Mouse (Mus musculus) forelimb bud, embryonic 11.5 days (tissue): ENCODE measurements around the gene Faim.

Experiments used
- DNase-seq: peaks from one replicate; pipeline ENCODE4 v3.0.0-alpha.2; 2012; ENCODE audit warnings: low read depth, low spot score

Faim gene

GRCm38 (mm10) chr9:98974898-98975297 lies 11.3 kb upstream of the Faim start:
- no peak for DNase-seq

DNA sequence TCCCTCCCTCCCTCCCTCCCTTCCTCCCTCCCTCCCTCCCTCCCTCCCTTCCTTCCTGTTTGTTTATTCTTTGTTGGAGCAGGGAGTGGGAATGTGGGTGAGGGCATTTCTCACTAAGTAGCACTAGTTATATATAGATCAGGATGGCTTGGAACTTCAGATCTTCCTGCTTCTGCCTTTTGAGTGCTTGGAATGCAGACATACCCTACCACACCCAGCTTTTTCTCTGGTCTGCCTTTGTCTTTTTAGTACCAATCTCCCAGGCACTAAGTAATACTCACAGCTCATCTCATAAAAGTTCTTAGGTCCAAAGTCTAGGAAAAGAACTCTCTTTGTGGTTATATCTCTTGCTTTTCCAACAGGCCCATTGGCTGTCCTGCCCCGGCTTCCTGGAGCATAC lies 10.1 kb upstream of the Faim start:
- no peak for DNase-seq

DNA sequence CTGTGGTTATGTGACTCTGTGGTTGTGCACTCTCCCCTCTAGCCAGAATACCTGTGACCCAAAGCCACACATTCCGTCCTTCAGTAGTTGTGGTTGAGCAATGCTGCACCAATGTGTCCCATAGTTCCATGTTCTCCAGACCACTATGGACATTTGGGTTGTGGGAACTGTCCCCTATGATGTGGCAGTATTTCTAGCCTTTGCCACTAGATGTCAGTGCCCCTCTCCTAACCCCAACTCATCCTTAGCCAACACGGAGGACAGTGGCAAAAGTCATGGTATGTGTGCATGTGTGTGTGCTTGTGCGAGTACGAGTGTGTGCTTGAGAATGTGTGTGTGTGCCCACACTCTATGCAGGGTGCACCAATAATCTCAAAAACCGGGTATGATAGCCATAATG lies 9.7 kb upstream of the Faim start:
- no peak for DNase-seq

GRCm38 (mm10) chr9:98979431-98980416 lies 6.4 kb upstream of the Faim start:
- DNase-seq = peak; percentile 92

GRCm38 (mm10) chr9:98986476-98987096 lies 413 bp downstream of the Faim start:
- DNase-seq = no peak

DNA sequence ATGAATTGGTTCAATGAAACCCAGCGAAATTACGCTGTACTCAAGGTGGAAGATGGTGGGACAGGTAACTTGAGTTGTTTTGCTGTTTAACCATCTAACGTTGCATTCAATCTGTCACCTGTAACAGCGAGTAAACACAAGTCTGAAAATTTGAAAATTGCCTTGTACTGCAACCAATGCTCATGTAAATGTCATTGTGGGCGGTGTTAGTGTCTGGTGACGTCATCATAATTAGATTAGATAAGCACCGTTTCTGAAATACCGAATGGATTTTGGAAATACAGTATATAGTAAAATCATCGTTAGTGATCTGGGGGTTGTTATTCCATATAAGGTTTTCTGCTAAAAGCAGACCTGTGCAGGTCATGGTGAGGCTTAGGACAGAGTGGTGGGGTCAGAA lies 958 bp downstream of the Faim start:
- DNase-seq = no peak

DNA sequence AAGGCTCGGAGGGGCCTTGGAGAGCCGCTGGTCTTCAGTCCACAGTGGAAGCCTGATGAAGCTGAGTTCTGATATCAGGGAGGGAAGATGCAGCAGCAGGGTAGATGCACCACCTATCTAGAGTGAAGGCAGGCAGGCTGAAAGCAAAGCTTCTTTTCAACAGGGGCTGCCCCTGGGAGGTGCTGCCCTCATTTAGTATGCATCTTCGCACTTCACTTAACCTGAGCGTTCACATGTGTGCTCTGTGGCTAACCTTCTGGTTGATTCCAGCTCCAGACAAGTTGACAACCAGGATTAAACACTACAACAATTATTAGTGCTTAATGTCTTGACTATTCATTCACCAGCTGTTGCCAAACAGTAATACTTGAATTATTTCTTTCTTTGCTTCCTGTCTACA lies 7.9 kb downstream of the Faim start:
- no peak for DNase-seq

DNA sequence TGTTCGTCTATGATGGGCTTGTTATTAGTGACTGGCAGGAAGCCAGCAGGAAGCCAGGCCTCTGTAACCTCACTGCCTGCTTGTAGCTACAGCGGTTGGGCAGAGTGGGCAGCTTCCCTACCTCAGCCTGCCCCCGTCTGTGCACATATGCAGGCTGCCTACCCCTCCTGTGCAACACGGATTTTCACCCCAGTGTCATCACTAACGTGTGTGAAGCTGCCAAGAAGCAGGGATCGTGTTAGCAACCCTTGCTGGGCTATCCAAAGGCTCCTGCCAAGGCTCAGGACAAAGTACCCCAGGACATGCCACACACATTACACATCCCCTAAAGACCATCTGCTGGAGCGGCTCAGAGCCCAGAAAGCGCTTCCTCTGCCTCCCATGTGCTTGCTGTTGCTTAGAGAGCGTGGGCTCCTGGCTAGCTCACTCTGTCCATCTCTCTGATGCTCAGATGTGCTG lies 13.7 kb downstream of the Faim start:
- DNase-seq = no peak

- no peak for DNase-seq
Measured at GRCm38 (mm10) chr9:99001326-99001725, 15.2 kb downstream of the Faim start.

GRCm38 (mm10) chr9:99009069-99009897 lies 23.1 kb downstream of the Faim start:
- DNase-seq = no peak

GRCm38 (mm10) chr9:99009898-99010199 lies 23.7 kb downstream of the Faim start:
- DNase-seq = no peak

DNA sequence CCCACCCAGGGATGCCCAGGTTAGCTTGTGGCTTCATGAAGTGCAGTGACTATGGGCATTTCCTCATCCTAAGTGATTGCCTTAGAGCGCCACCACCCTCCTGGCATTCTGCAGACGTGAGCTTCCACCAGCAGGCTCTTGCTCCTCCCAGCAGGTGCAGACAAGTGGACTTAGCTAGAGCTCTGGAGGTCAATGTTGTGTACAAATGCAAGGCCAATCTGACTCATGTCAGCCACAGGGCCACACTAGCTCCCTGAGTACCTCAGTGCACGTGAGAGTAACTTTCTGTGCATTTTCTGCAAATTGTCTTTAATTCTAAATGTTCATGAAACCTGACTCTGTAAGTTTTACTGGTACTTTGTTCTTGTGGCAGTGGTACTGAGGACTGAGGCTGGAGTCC lies 30.1 kb downstream of the Faim start:
- DNase-seq = no peak

DNA sequence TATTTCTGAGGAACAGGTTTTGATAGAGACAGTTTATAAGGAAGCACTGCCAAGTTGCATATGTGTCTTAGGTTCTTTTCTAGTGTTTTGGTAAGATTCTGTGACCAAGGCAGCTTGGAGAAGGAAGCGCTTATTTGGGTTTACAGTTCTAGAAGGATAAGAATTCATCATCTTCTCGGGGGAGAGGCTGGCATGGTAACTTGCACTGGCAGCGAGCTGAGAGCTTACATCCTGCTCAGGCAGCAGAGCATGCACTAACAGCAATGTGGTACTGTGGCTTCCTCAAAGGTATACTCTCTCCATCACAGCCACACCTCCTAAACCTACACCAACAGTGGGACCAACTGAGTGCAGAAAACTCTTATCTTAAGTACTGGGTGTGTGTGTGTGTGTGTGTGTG lies 30.6 kb downstream of the Faim start:
- no peak for DNase-seq

- no peak for DNase-seq
Measured at GRCm38 (mm10) chr9:99017679-99018078, 31.5 kb downstream of the Faim start.

- no peak for DNase-seq
Measured at GRCm38 (mm10) chr9:99021166-99021565, 35.0 kb downstream of the Faim start.

- no peak for DNase-seq
Measured at GRCm38 (mm10) chr9:99021751-99022150, 35.6 kb downstream of the Faim start.

- no peak for DNase-seq
Measured at GRCm38 (mm10) chr9:99032031-99032430, 45.9 kb downstream of the Faim start.

GRCm38 (mm10) chr9:99034111-99034510 lies 47.9 kb downstream of the Faim start:
- DNase-seq = no peak

- DNase-seq = no peak
Measured at GRCm38 (mm10) chr9:99035575-99035974, 49.4 kb downstream of the Faim start, which contains the start of gene Gm1123. TSS of gene Gm1123 (minus strand) at chr9:99035715.

- DNase-seq = no peak
Measured at GRCm38 (mm10) chr9:99041994-99042393, 55.8 kb downstream of the Faim start.

DNA sequence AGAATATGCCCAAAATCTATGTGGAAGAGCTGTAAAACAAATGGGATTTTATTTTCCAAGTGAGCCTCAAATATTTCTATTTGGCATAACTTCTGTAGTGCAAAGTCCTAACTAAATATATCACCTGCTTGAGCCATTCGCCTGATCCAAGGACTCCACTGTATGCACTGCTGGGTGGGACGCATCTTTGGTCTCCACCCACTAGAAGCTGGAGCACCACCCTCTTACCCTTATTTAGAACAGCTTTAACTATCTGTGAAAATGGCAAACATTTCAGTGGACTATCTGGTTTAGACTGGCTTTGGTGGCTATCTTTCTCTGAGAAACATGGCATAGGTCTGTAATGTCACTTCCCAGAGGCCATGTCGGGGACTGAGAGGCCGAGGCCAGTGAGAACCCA lies 56.5 kb downstream of the Faim start:
- DNase-seq = no peak

GRCm38 (mm10) chr9:99044761-99045160 lies 58.6 kb downstream of the Faim start:
- no peak for DNase-seq
